Mouse (Mus musculus) ZHBTc4 (cell line): ENCODE measurements at regions not wholly inside any gene's neighbourhood (a gene's known extent, or its start where the extent isn't known, plus 50 kb on each side); places are given as distances from the start of the nearest gene placed in this dataset.

Experiments
- DNase-seq: peaks from one replicate; pipeline ENCODE4 v3.0.0-alpha.2; 2011; ENCODE audit warnings: low read depth, low spot score

DNA sequence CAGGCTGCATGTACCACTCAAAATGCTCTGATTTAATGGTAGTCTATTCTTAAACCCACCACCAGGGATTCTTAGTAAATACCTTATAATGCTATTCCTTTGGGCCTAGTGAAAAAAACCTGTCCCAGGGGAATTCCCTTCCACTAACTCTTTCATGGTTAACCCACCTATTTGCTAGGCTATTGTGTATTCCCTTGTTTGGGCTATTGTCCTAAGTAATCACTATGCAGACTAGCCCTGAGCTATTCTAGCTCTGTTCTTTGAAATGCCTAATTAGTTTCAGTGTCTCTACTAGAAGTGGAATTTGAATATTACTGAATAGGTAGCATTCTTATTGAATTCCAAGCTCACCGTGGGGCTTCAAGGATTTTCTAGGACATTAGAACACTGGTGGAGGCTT lies 620.6 kb upstream of the Pom121l12 start:
- peak; percentile 85 for DNase-seq

DNA sequence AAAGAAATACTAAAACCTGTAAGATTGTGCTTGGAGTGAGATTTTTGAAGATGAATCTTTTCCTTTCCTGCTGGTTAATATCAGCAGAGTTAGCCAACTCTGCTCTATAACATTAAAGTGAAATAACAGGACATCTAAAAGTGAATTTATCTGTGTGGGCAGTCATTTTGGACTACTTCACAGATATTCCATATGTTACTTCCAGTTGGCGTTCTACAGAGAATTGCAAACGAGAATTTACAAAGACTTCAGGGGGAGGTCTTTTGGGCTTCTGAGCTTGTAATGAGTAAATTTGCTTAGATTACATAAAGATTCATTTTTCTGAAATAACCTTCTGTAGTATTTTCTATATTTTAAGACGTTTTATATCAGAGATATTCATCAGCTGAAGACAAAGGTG lies 582.4 kb upstream of the Pom121l12 start:
- no peak for DNase-seq

DNA sequence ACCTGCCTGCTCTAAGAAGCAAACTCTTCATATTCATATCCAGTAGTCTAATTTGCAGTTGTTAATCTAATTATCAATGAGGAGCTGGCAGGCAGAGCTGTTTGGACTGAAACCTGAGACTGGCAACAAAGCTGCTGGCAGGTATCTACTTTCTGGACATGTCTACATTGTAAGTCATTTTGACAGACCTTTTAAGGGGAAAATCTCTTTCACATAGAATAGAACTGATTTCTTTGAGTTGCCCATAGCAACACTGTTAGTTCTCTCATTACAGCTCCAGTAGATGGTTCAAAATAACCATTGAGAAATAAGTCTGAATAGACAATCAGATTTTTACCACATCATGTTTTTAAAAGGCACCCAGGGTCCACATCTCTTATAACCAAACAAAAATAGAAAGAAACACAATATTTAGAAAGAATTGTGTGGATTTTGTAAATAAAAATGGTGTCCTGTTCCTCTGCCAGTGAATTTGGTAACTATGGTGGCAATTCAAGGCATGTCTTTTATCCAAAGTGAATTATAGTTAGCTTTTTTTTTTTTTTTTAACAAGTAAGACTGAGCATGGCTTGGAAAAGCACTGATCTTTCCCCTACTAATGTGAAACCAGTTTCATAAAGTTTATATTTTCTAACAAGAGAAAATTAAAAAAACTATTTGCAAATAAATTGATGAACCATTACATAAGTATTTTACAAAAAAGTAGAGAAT lies 567.5 kb upstream of the Pom121l12 start:
- DNase-seq = no peak

DNA sequence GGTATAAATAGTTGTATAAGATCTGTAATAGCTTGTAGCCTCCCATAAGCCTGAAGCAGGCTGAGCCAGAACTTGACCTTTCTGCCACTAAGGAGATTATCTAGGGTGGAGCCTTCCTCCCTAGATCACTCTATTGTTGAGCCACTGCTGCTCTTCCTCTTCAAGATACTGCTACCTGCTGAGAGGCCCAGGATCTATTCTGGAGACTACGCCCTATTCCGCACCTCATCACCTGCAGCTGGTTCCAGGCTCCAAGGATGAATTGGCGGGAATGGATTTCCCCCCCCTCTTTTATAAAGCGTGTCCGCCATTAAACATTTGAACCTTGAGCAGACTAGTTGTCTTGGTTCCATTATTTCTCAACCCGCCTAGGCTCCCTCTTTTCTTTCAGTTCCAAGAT lies 566.6 kb upstream of the Pom121l12 start:
- peak; percentile 65 for DNase-seq

DNA sequence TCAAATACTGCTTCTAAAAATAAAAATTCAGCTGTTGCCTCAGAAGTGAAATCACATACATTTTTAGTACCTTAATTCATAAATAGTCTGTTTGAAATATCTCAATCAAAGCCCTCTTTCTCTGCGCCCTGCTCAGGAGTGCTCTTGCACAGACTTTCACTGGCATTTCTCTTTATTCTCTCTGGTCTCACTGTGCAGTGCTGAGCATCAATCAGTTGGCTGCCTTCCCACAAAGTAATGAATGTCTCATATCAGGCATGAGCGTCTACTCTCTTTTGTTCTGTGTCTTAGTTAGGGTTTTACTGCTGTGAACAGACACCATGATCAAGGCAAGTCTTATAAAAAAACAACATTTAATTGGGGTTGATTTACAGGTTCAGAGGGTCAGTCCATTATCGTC lies 540.0 kb upstream of the Pom121l12 start:
- no peak for DNase-seq

- DNase-seq = peak; percentile 6
These were observed 527.0 kb upstream of the Pom121l12 start for GRCm38 (mm10) chr11:14072104-14072503.

GRCm38 (mm10) chr11:14072570-14072969 lies 526.5 kb upstream of the Pom121l12 start:
- DNase-seq = peak; percentile 21
